In the genomic region with DNA sequence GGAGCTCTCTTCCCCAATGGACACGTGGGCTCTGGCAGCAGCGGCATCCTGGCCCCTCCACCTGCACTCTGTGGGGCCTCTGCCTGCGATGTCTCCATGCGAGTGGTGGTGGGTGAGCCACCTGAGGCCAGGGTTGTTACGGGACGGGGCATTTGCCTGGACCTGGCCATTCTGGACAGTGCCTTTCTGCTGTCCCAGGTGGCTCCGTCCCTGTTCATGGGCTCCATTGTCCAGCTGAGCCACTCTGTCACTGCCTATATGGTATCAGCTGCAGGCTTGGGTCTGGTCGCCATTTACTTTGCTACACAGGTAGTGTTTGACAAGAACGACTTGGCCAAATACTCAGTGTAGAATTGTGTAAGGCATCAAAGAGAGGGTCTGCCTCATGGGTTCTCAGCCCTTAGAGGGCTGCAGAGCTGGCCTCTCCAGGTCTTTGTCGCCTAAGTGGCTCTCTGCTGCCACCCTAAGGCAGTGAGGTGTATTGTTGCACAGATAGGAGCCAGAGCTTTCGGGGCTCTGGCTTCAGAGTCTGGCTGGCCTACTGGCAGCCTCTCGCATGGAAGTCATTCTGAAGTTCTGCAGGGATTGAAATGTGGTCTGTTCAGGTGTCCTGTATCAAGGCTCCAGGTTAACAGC, we compare ENCODE assay signal across 8 mouse cellular contexts. TPM values are rescaled to one million over a fixed set of nuclear protein-coding genes. Genes with fewer than 3 reads are reported as not detected.
DNase-seq lines count a peak whose midpoint lies in the region; ATAC-seq lines count a peak whose summit lies in the region.
"Had no signal": no experiment of that assay in that cellular context is flagged by ENCODE, and none has a peak within 500 bp of the region (broad histone marks: within the 10 kb centered on the region; RNA-seq: fewer than 3 reads in every experiment).

No protein-coding gene starts in this region.

- peak; percentile 66 for ATAC-seq in activated CD4-positive, CD25-positive, alpha-beta regulatory T cell, adult 4 months
- peak; percentile 74 for ATAC-seq in intestine, embryonic 16.5 days

- H3K9me3 ChIP-seq in intestine, embryonic 16.5 days (ENCODE audit: control insufficient read depth, low read length): no peaks in the 10 kb centered on the region
- H3K9me3 ChIP-seq: megakaryocyte, embryonic 14.5 days had no signal

- H3K4me3 ChIP-seq in intestine, embryonic 16.5 days (ENCODE audit: low read length): no peak overlapping the region
- H3K4me3 ChIP-seq: megakaryocyte, embryonic 14.5 days had no signal

- WGBS in intestine, embryonic 16.5 days: 54% methylated on average over 12 of the region's 12 CpGs

- no peak overlapping the region for H3K4me2 ChIP-seq in intestine, embryonic 16.5 days (ENCODE audit: low read depth, low read length)

- no peaks in the 10 kb centered on the region for H3K27me3 ChIP-seq in intestine, embryonic 16.5 days (replicated peaks; ENCODE audit: control insufficient read depth, insufficient read depth, low read length)

- intact Hi-C loops in left cerebral cortex, postnatal 25 days (cut with DNase I): loop anchor here (1.0 to 2.0 kb wide), 3 partner anchors 44 to 273 kb away; no protein-coding TSS in a partner anchor

- no peak overlapping the region for H3K27ac ChIP-seq in intestine, embryonic 16.5 days (ENCODE audit: low read length)

- no peak overlapping the region for H3K9ac ChIP-seq in intestine, embryonic 16.5 days (ENCODE audit: low read depth, low read length)

- no peaks in the 10 kb centered on the region for H3K4me1 ChIP-seq in intestine, embryonic 16.5 days (ENCODE audit: control insufficient read depth, insufficient read depth, low read length)

- H3K36me3 ChIP-seq in intestine, embryonic 16.5 days (ENCODE audit: control insufficient read depth, insufficient read depth, low read length): no peaks in the 10 kb centered on the region

- DNase-seq in cerebellum, postnatal 10 days: peak; percentile 87 to 88
- peak; percentile 79 for DNase-seq in gastrocnemius, adult 18-20 months (ENCODE audit: low spot score)
- DNase-seq in left cerebral cortex, postnatal 25 days (ENCODE audit: low spot score in 2 of 2): peak; percentile 71 to 74
- DNase-seq in mesoderm, embryonic 11.5 days (ENCODE audit: low read depth, low spot score): peak; percentile 86
- DNase-seq in spleen, adult 12 weeks (ENCODE audit: low spot score): peak; percentile 56

RNA-seq across cellular contexts. Expression of a gene that starts 18.7 kb away (rescaled TPM):
- polyA plus RNA-seq in activated CD4-positive, CD25-positive, alpha-beta regulatory T cell, adult 4 months (2017; shearing (Covaris generic)): not detected
- total RNA-seq in gastrocnemius, adult 18-20 months (2021): 1 to 10 TPM; 1.4 to 2.2 TPM
- 2.5 and 2.9 TPM in 2 replicates for polyA plus RNA-seq in intestine, embryonic 16.5 days (2015; fragmentation: Nextera tagmentation; extraction: Ambion mirVana)
- total RNA-seq in left cerebral cortex, postnatal 25 days (2021): 1 to 10 TPM; 1.1 to 1.9 TPM

RNA-seq across cellular contexts. Expression of a gene that starts 25.9 kb away (rescaled TPM):
- polyA plus RNA-seq in activated CD4-positive, CD25-positive, alpha-beta regulatory T cell, adult 4 months (2017; shearing (Covaris generic)): 10 to 100 TPM; 62.3 to 71.4 TPM
- 10 to 100 TPM; 70.3 to 82.8 TPM for total RNA-seq in gastrocnemius, adult 18-20 months (2021)
- 13.2 and 14.3 TPM in 2 replicates for polyA plus RNA-seq in intestine, embryonic 16.5 days (2015; fragmentation: Nextera tagmentation; extraction: Ambion mirVana)
- total RNA-seq in left cerebral cortex, postnatal 25 days (2021): 10 to 100 TPM; 52.6 TPM
